Mouse (Mus musculus): Measurements from ENCODE around the gene Zfp961. TPM values are rescaled to one million over a fixed set of nuclear protein-coding genes. Genes with fewer than 3 reads are reported as not detected.
"Not testable (repeated sequence)": the region's sequence is repeated elsewhere in the genome, so short reads cannot be mapped to it uniquely, and the experiment has no call there.

Zfp961 gene
- polyA plus RNA-seq, 1 experiment, result 3.4 TPM

DNA sequence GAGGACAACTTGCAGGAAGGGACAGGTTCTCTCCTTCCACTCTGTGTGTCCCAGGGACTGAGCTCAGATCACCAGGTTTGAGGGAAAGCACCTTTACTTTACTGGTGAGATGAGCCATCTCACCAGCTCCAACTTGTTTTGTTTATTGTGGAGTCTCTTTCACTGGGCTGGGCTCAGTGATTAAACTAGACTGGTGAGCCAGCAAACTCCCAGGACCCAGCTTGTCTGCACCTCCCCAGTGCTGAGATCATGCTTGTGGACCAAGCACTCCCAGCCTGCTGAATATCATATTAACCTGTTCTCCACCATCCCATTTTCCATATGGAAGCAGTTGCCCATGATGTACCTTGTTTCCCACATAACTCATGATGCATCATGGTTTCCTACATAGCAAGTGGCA is 52.1 kb downstream of the Zfp961 start:
- H3K27me3 ChIP-seq (ENCODE audit: control insufficient read depth, insufficient read depth, low read length), result no peaks in the 10 kb centered on the region
- H3K4me1 ChIP-seq (ENCODE audit: control insufficient read depth, insufficient read depth, low read length), result no peaks in the 10 kb centered on the region
- TF ChIP-seq POLR2A (IDR thresholded peaks at IDR 0.05; ENCODE audit: control insufficient read depth, low read depth, low read length) (no peak), CTCF (IDR thresholded peaks at IDR 0.05; ENCODE audit: control insufficient read depth, insufficient read depth, insufficient replicate concordance, low read depth, low read length) (no peak)
- no peak overlapping the region for H3K27ac ChIP-seq (ENCODE audit: control insufficient read depth, insufficient read depth, low read depth, low read length)
- no peak overlapping the region for H3K4me3 ChIP-seq (ENCODE audit: control insufficient read depth, low read depth, low read length)
- H3K36me3 ChIP-seq (ENCODE audit: control insufficient read depth, insufficient read depth, low read length), result no peaks in the 10 kb centered on the region

DNA sequence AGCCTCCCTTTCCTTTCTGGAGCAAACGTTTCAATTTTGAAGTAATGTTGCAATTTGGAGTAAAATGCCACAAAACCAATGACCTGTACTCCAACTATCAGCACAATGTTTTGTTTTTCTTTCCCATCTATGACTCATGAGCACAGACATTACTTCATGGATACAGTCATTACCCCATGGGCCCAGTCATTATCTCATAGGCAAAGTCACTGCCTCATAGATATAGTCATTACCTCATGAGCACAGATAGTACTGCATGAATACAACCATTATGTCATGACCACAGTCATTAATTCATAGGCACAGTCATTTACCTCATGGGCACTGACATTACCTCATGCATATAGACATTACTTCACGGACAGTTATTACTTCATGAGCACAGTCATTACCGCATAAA is 55.1 kb downstream of the Zfp961 start:
- TF ChIP-seq POLR2A (IDR thresholded peaks at IDR 0.05; ENCODE audit: control insufficient read depth, low read depth, low read length) (no peak), CTCF (IDR thresholded peaks at IDR 0.05; ENCODE audit: control insufficient read depth, insufficient read depth, insufficient replicate concordance, low read depth, low read length) (no peak)
- H3K4me3 ChIP-seq (ENCODE audit: control insufficient read depth, low read depth, low read length), result no peak overlapping the region
- H3K27ac ChIP-seq (ENCODE audit: control insufficient read depth, insufficient read depth, low read depth, low read length), result no peak overlapping the region
- H3K36me3 ChIP-seq (ENCODE audit: control insufficient read depth, insufficient read depth, low read length), result no peaks in the 10 kb centered on the region
- no peaks in the 10 kb centered on the region for H3K4me1 ChIP-seq (ENCODE audit: control insufficient read depth, insufficient read depth, low read length)
- no peaks in the 10 kb centered on the region for H3K27me3 ChIP-seq (ENCODE audit: control insufficient read depth, insufficient read depth, low read length)

DNA sequence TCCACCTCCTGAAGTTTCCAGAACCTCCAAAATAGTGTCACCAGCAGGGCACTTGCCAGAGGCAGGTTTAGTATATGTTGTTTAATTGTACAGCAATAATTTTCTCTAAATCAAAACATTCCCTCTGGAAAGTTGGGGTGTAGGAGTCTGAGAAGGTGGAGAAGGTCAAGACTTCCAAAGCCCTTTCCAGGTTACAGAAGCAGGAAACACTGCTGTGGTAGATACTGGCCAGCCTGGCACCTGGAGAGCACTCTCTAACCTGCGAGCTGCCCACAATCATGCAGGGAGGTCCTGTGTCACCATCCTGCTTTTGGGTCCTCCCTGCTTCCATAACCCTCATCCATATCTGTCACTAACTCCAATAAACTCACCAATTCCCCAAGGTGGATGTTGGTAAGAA is 55.9 kb downstream of the Zfp961 start:
- Histone ChIP-seq H3K27ac (ENCODE audit: control insufficient read depth, insufficient read depth, low read depth, low read length) (no peak overlapping the region), H3K4me3 (ENCODE audit: control insufficient read depth, low read depth, low read length) (no peak overlapping the region), H3K27me3 (ENCODE audit: control insufficient read depth, insufficient read depth, low read length) (no peaks in the 10 kb centered on the region), H3K36me3 (ENCODE audit: control insufficient read depth, insufficient read depth, low read length) (no peaks in the 10 kb centered on the region), H3K4me1 (ENCODE audit: control insufficient read depth, insufficient read depth, low read length) (no peaks in the 10 kb centered on the region)
- TF ChIP-seq POLR2A (IDR thresholded peaks at IDR 0.05; ENCODE audit: control insufficient read depth, low read depth, low read length) (no peak), CTCF (IDR thresholded peaks at IDR 0.05; ENCODE audit: control insufficient read depth, insufficient read depth, insufficient replicate concordance, low read depth, low read length) (no peak)

DNA sequence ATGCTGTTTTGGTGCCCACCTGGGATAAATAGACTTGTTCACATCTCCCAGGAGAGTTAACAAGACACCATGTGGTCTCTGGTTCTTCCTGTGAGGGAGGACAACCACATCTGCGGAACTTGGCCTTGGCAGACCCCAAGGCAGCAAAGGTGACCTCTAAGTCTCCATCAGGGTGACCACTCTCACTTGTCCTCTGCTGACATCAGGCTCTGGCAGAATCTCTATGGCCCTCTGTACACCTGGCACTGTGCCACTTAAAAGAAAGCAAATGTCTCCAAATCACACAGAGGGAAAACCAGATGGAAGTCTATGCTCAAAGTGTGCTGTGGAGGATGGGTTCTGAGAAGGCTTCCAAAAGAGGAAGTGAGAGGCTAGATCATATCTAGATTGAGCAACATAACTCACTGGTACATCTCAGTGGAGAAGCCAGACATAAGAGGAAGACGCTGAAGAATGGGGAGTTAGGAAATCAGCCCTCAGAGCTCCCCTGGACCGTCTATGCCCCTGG is 57.4 kb downstream of the Zfp961 start:
- Histone ChIP-seq H3K4me3 (ENCODE audit: control insufficient read depth, low read depth, low read length) (no peak overlapping the region), H3K27ac (ENCODE audit: control insufficient read depth, insufficient read depth, low read depth, low read length) (no peak overlapping the region), H3K4me1 (ENCODE audit: control insufficient read depth, insufficient read depth, low read length) (no peaks in the 10 kb centered on the region), H3K27me3 (ENCODE audit: control insufficient read depth, insufficient read depth, low read length) (no peaks in the 10 kb centered on the region), H3K36me3 (ENCODE audit: control insufficient read depth, insufficient read depth, low read length) (no peaks in the 10 kb centered on the region)
- TF ChIP-seq POLR2A (IDR thresholded peaks at IDR 0.05; ENCODE audit: control insufficient read depth, low read depth, low read length) (no peak), CTCF (IDR thresholded peaks at IDR 0.05; ENCODE audit: control insufficient read depth, insufficient read depth, insufficient replicate concordance, low read depth, low read length) (no peak)

DNA sequence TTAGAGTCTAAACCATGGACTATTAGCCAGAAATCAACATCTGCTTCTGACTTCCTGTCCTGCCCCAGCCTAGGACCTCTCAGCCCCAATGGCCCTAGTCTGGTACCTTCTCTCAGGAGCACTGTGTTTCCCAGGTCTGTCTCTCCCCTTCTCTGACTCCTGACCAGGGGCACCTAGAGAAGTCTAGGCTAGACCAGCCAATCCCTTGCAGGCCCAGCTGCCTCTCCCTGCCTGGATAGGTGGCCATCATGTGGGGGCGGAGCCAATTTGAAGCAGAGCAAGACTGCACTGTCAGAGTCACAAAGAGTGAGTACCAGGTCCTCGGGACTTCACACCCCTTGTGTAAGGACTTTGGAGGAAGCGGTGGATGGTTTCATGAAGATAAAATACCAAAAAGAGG is 58.6 kb downstream of the Zfp961 start, which contains the start of gene Cyp4f18:
Cyp4f18 (minus strand) TSS at position 154 of the 400 bp plus-strand sequence.
- H3K4me3 ChIP-seq (ENCODE audit: control insufficient read depth, low read depth, low read length), result no peak within 1 kb of the TSS
- TF ChIP-seq POLR2A (IDR thresholded peaks at IDR 0.05; ENCODE audit: control insufficient read depth, low read depth, low read length) (no peak), CTCF (IDR thresholded peaks at IDR 0.05; ENCODE audit: control insufficient read depth, insufficient read depth, insufficient replicate concordance, low read depth, low read length) (no peak)
- no peaks in the 10 kb centered on the region for H3K27me3 ChIP-seq (ENCODE audit: control insufficient read depth, insufficient read depth, low read length)
- H3K4me1 ChIP-seq (ENCODE audit: control insufficient read depth, insufficient read depth, low read length), result no peaks in the 10 kb centered on the region
- H3K27ac ChIP-seq (ENCODE audit: control insufficient read depth, insufficient read depth, low read depth, low read length), result no peak within 1 kb of the TSS
- H3K36me3 ChIP-seq (ENCODE audit: control insufficient read depth, insufficient read depth, low read length), result no peaks in the 10 kb centered on the region

DNA sequence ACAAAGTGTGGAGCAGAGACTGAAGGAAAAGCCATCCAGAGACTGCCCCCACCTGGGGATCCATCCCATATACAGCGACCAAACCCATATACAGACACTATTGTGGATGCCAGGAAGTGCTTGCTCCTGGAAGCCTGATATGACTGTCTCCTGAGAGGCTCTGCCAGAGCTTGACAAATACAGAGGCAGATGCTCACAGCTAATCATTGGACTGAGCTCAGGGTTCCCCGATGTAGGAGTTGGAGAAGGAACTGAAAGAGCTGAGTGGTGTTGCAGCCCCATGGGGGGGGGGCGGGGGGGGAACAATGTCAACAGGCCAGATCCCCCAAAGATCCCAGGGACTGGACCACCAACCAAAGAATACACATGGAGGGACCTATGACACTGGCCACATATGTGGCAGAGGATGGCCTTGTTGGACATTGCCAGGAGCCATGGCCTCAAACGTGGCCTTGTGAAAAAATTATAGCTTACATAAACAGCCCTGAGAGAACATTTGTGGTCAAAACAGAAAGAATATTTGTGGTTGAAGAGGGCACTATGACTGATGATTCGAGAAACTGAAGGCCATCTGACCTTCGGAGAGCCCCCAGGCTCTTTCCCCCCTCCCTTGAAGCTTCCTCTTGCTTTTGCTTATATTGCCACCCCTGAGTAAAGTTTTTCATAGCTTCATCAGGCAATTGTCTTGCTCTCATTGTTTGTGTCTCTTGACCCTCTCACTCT is 62.8 kb downstream of the Zfp961 start:
- not testable (repeated sequence) for H3K27me3 ChIP-seq (ENCODE audit: control insufficient read depth, insufficient read depth, low read length); H3K27ac ChIP-seq (ENCODE audit: control insufficient read depth, insufficient read depth, low read depth, low read length); H3K4me1 ChIP-seq (ENCODE audit: control insufficient read depth, insufficient read depth, low read length); H3K36me3 ChIP-seq (ENCODE audit: control insufficient read depth, insufficient read depth, low read length); H3K4me3 ChIP-seq (ENCODE audit: control insufficient read depth, low read depth, low read length)

DNA sequence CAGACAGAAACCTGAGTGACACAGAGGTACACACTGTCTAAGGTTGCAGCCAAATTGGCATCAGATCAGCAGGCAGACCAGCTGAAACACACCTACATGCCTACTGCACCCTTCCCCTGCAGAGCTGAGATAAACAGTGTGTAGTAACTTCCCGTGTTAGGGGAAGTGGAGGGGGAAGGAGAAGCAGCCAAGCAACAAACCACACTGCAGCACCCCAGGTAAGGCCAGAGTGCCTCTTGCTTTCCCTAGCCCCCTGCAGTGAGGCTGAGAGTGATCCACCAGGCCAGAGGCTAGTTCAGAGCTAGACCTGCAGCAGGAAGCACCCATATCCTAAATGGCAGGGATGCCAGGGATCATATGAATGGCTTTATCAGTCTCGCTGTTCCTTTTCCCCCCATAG is 66.5 kb downstream of the Zfp961 start:
- not testable (repeated sequence) for H3K27ac ChIP-seq (ENCODE audit: control insufficient read depth, insufficient read depth, low read depth, low read length); H3K36me3 ChIP-seq (ENCODE audit: control insufficient read depth, insufficient read depth, low read length); H3K4me3 ChIP-seq (ENCODE audit: control insufficient read depth, low read depth, low read length); H3K27me3 ChIP-seq (ENCODE audit: control insufficient read depth, insufficient read depth, low read length); H3K4me1 ChIP-seq (ENCODE audit: control insufficient read depth, insufficient read depth, low read length)

DNA sequence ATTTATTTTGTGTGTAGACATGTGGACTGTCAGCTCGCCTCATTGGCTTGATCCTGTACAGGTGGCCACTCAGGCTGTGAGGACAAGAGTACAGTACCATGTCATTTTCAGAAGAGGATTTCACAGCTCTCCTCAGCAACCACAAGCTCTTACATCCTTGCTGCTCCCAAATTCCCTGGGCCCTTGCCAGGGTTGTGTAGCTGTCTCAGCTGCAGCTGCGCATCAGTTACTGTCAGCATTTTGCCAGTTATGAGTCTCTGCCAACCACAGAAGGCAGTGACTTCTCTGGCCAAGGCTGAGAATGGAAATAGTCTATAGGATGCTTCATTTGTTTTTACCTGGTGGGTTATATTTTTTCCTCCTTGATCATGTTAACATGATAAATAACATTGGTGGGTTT is 67.3 kb downstream of the Zfp961 start:
- no peak overlapping the region for H3K4me3 ChIP-seq (ENCODE audit: control insufficient read depth, low read depth, low read length)
- no peaks in the 10 kb centered on the region for H3K4me1 ChIP-seq (ENCODE audit: control insufficient read depth, insufficient read depth, low read length)
- no peaks in the 10 kb centered on the region for H3K27me3 ChIP-seq (ENCODE audit: control insufficient read depth, insufficient read depth, low read length)
- TF ChIP-seq POLR2A (IDR thresholded peaks at IDR 0.05; ENCODE audit: control insufficient read depth, low read depth, low read length) (no peak), CTCF (IDR thresholded peaks at IDR 0.05; ENCODE audit: control insufficient read depth, insufficient read depth, insufficient replicate concordance, low read depth, low read length) (no peak)
- H3K36me3 ChIP-seq (ENCODE audit: control insufficient read depth, insufficient read depth, low read length), result no peaks in the 10 kb centered on the region
- no peak overlapping the region for H3K27ac ChIP-seq (ENCODE audit: control insufficient read depth, insufficient read depth, low read depth, low read length)

DNA sequence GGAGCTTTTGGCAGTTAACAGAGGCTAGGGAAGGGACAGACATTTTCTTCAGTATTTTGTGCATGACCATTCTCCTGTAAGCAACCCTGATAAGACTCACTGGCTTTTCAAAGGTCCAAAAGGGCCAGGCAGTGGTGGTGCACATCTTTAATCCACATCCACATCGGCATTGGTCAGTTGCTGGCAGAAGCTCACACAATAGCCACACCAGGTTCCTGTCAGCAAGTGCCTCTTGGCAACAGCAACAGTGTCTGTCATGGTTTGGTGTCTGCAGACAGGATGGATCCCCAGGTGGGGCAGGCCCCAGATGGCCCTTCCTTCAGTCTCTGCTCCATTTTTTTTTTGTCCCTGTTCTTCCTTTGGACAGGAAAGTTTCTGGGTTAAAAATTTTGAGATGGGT is 68.2 kb downstream of the Zfp961 start:
- not testable (repeated sequence) for H3K27ac ChIP-seq (ENCODE audit: control insufficient read depth, insufficient read depth, low read depth, low read length); H3K27me3 ChIP-seq (ENCODE audit: control insufficient read depth, insufficient read depth, low read length); H3K36me3 ChIP-seq (ENCODE audit: control insufficient read depth, insufficient read depth, low read length)

More for the DNA sequence above, 68.2 kb downstream of the Zfp961 start:
- H3K4me1 ChIP-seq (ENCODE audit: control insufficient read depth, insufficient read depth, low read length); H3K4me3 ChIP-seq (ENCODE audit: control insufficient read depth, low read depth, low read length): not testable (repeated sequence)
